Mouse (Mus musculus): ENCODE results near the gene Neu1. TPM values are rescaled to one million over a fixed set of nuclear protein-coding genes. Genes with fewer than 3 reads are reported as not detected.
"Not testable (repeated sequence)": the region's sequence is repeated elsewhere in the genome, so short reads cannot be mapped to it uniquely, and the experiment has no call there.

Neu1 gene
- total RNA-seq, 1 experiment from 2014 or later = 66.9 TPM

GRCm38 (mm10) chr17:34958734-34959129 lies 27.7 kb downstream of the Neu1 start:
- ATAC-seq (ENCODE audit: extremely low read depth, insufficient number of reproducible peaks, low FRiP score, poor library complexity, severe bottlenecking) = peak; percentile 4; the same call in 1 of the 2 replicates

GRCm38 (mm10) chr17:34959130-34959778 lies 28.2 kb downstream of the Neu1 start, which contains the start of gene Hspa1b:
Gene Hspa1b (minus strand): TSS chr17:34959238.
- peak; percentile 89 for ATAC-seq (ENCODE audit: extremely low read depth, insufficient number of reproducible peaks, low FRiP score, poor library complexity, severe bottlenecking)

GRCm38 (mm10) chr17:34959881-34960515 lies 28.9 kb downstream of the Neu1 start:
- no peak for ATAC-seq (ENCODE audit: extremely low read depth, insufficient number of reproducible peaks, low FRiP score, poor library complexity, severe bottlenecking)

- ATAC-seq (ENCODE audit: extremely low read depth, insufficient number of reproducible peaks, low FRiP score, poor library complexity, severe bottlenecking) = no peak
These were observed 29.8 kb downstream of the Neu1 start for GRCm38 (mm10) chr17:34960702-34961493.

- ATAC-seq (ENCODE audit: extremely low read depth, insufficient number of reproducible peaks, low FRiP score, poor library complexity, severe bottlenecking) = no peak
These were observed 31.1 kb downstream of the Neu1 start for GRCm38 (mm10) chr17:34962125-34962524.

DNA sequence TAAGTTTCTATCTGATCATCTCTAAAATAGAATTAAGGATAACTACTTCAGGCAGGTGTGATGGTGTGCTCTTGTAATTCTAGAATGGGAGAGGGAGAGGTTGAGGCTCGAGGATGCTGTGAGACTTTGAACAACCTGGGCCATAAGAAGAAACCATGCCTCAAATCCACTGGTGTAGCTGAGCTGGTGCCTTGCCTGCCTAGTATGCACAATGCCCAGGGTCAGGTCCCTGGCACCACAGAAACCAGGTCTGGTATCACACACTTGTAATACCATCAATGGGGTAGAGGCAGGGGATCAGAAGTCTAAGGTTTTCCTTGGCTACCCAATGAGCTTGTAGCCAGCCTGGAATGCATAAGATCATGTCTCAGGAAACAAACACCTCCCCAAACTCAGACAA lies 31.8 kb downstream of the Neu1 start:
- ATAC-seq (ENCODE audit: extremely low read depth, insufficient number of reproducible peaks, low FRiP score, poor library complexity, severe bottlenecking) = no peak

GRCm38 (mm10) chr17:34964640-34965049 lies 33.6 kb downstream of the Neu1 start:
- no peak for ATAC-seq (ENCODE audit: extremely low read depth, insufficient number of reproducible peaks, low FRiP score, poor library complexity, severe bottlenecking)

GRCm38 (mm10) chr17:34965627-34966026 lies 34.6 kb downstream of the Neu1 start:
- no peak for ATAC-seq (ENCODE audit: extremely low read depth, insufficient number of reproducible peaks, low FRiP score, poor library complexity, severe bottlenecking)

GRCm38 (mm10) chr17:34969822-34970221 lies 38.8 kb downstream of the Neu1 start, which contains the start of gene Gm20481:
Gene Gm20481 (plus strand): TSS chr17:34969912.
- ATAC-seq (ENCODE audit: extremely low read depth, insufficient number of reproducible peaks, low FRiP score, poor library complexity, severe bottlenecking) = not testable (repeated sequence)

- ATAC-seq (ENCODE audit: extremely low read depth, insufficient number of reproducible peaks, low FRiP score, poor library complexity, severe bottlenecking) = not testable (repeated sequence)
These were observed 39.8 kb downstream of the Neu1 start for GRCm38 (mm10) chr17:34970850-34971249.

- ATAC-seq (ENCODE audit: extremely low read depth, insufficient number of reproducible peaks, low FRiP score, poor library complexity, severe bottlenecking) = not testable (repeated sequence)
These were observed 40.6 kb downstream of the Neu1 start for GRCm38 (mm10) chr17:34971694-34972068.

GRCm38 (mm10) chr17:34972069-34972749 lies 41.2 kb downstream of the Neu1 start, which contains the start of the genes Hspa1a and Hspa1l:
Gene Hspa1a (minus strand): TSS chr17:34972156.
Gene Hspa1l (plus strand): TSS chr17:34972703.
- peak; percentile 86 for ATAC-seq (ENCODE audit: extremely low read depth, insufficient number of reproducible peaks, low FRiP score, poor library complexity, severe bottlenecking)

DNA sequence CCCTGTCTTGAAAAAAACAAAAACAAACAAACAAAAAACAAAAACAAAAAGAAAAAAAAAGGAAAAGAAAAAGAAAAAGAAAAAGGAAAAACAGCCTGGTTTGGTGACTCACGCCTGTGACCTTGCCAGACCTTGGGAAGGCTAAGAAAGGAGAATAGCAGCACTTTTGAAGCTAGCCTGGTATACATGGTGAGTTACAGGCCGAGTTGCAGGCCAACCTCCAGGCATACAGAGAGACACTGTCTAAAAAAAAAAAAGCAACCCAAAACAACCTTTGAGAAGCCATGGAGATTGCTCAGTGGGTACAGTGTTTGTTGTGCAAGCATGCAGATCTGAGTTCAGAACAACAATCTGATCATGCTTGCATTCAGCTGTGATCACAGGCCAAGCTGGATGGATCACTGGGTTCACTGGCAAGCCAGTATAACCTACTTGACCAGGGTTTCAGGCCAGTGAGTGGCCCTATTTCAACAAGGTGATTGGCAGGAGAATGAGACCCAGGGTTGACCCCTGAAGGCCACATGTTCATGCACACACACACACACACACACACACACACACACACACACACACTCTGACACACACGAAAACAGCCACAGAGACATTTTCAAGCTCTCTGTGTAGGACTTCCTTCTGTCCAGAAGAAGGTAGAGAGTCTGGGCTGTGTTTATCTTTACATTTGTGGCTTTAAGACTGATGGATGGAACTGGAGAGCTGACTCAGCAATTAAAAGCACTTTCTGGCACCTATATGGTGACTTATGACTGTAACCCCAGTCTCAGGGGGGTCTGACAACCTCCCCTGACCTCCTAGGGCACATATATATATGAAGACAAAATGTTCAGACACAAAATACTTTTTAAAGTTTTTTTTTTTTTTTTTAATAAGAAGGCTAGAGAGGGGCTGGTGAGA lies 44.8 kb downstream of the Neu1 start:
- ATAC-seq (ENCODE audit: extremely low read depth, insufficient number of reproducible peaks, low FRiP score, poor library complexity, severe bottlenecking) = no peak

DNA sequence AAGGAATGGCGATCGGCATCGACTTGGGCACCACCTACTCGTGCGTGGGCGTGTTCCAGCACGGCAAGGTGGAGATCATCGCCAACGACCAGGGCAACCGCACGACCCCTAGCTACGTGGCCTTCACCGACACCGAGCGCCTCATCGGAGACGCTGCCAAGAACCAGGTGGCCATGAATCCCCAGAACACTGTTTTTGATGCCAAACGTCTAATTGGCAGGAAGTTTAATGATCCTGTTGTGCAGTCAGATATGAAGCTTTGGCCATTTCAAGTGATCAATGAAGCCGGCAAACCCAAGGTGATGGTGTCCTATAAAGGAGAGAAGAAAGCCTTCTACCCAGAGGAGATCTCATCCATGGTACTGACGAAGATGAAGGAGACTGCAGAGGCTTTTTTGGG lies 45.9 kb downstream of the Neu1 start:
- no peak for ATAC-seq (ENCODE audit: extremely low read depth, insufficient number of reproducible peaks, low FRiP score, poor library complexity, severe bottlenecking)

- ATAC-seq (ENCODE audit: extremely low read depth, insufficient number of reproducible peaks, low FRiP score, poor library complexity, severe bottlenecking) = no peak
These were observed 47.2 kb downstream of the Neu1 start for GRCm38 (mm10) chr17:34978239-34978638.

DNA sequence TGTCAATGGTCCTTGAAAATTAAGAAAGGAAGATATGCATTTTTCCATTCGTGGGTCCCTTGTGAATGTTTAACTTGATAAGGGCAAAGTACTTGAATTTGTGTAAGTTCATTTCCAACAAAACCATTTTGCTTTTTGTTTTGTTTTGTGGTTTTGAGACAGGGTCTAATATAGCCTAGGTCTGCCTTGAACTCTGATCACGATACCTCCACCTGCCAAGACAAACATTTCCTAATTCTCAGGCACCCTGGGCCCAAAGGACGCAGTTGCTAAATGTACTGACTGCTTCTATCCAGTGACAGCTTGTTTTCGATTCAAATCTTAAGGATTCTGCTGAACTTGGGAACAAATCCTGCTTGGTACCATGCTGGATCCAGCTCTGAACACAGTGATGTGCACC lies 48.6 kb downstream of the Neu1 start:
- no peak for ATAC-seq (ENCODE audit: extremely low read depth, insufficient number of reproducible peaks, low FRiP score, poor library complexity, severe bottlenecking)

DNA sequence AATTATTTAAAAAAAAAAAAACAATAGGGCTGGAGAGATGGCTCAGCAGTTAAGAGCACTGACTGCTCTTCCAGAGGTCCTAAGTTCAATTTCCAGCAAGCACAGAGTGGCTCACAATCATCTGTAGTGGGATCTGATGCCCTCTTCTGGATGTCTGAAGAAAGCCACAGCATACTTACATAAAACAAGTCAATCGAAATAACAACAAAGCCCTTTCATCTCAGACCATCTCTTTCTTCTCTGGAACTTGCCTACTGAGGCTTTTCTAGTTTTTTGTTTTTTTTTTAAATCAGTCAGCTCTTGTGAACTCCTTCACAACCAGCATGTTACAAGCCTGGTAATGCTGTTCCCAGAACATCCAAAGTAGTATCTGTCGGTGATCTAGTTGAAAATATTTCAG lies 49.6 kb downstream of the Neu1 start:
- no peak for ATAC-seq (ENCODE audit: extremely low read depth, insufficient number of reproducible peaks, low FRiP score, poor library complexity, severe bottlenecking)

DNA sequence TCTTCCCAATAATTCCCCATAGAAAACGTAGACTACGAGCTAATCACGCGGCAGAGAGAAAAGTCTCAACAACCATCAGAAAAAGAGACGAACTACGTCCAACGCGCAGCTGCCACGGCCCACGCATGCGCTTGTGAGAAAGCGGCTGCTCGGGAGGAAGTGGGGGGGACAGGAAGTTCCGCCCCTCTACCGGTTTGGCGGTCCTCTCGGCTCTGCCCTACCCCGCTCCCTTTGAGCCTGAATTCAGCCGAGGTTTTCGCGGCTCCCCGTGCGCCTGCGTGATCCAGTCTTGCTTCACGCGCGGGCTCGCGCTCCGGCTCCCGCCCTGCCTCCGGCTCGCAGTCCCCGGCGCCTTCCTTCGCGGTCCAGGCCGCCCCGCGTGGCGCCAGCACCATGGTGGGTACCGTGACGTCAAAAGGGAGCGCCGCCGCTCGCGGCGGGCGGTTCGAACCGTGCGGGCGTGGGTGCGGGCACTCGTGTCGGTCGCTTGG lies 50.7 kb downstream of the Neu1 start, which contains the start of gene Lsm2:
Gene Lsm2, plus strand, starts transcription at position 173 of the 491 bp plus-strand sequence.
- peak; percentile 84 for ATAC-seq (ENCODE audit: extremely low read depth, insufficient number of reproducible peaks, low FRiP score, poor library complexity, severe bottlenecking)
